Mouse (Mus musculus): Measurements from ENCODE around the gene Znrf3. TPM values are rescaled to one million over a fixed set of nuclear protein-coding genes. Genes with fewer than 3 reads are reported as not detected.
A peak's percentile ranks its signal among the peaks of the same experiment; 100 is the strongest.
"Not testable (repeated sequence)": the region's sequence is repeated elsewhere in the genome, so short reads cannot be mapped to it uniquely, and the experiment has no call there.

The Znrf3 gene
- polyA plus RNA-seq, 1 experiment from 2014 or later: 3.5 TPM

DNA sequence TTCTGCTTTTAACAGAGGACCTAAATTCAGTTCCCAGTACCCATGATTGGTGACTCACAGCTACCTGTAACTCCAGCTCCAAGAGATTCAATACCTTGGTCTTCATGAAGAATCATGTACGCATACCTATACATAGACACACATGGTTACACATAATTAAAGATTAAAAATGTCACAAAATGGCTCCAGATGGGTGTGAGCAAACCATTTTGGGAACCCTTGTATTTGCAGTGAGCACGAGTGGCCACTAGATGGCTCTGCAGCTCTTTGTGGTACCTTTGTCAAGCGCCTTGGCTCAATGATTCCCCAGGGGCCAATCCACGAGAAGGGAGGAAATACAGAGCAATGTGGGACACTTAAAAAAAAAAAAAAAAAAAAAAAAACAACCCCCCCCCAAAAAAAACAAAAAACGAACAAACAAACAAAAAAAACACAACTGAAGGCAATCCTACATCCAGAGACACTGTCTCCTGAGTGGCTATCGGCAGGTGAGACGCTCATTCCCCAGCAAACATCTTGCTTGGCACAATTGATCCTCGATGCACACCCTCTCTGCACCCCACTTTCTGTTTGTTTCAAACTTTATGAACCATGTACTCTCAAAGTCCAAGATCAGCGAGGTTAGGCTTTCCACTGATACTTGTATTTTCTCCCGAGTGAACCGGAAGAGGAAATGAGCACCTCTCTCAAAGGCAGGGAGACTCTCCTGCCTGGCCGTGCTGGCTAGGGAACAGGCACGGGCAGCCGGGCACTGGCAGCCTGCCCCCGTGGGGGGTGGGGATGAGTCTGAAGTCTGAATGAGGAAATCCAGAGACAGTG, 40.8 kb upstream of the Znrf3 start:
- H3K27me3 ChIP-seq (replicated peaks; ENCODE audit: control insufficient read depth, insufficient read depth, low read length): no peaks in the 10 kb centered on the region
- H3K27ac ChIP-seq (ENCODE audit: low read depth, low read length): peak overlapping the region; percentile 76
- no peaks in the 10 kb centered on the region for H3K36me3 ChIP-seq (ENCODE audit: control insufficient read depth, insufficient read depth)
- peak overlapping the region; percentile 39 for H3K4me3 ChIP-seq (ENCODE audit: low read depth, low read length)
- H3K4me1 ChIP-seq (replicated peaks; ENCODE audit: control insufficient read depth, insufficient read depth, low read length): 0 out of 2 replicates have a peak, but pooled peaks cover 2% of the 10 kb centered on the region
- peak; percentile 87 for ATAC-seq
- H3K9me3 ChIP-seq (ENCODE audit: control insufficient read depth): no peaks in the 10 kb centered on the region
- peak overlapping the region; percentile 68 for H3K4me2 ChIP-seq (replicated peaks; ENCODE audit: low read depth)
- peak; percentile 91 for TF ChIP-seq CTCF (IDR thresholded peaks at IDR 0.05; ENCODE audit: low read depth)
- WGBS: 7% methylated on average over 15 of the region's 15 CpGs
- peak overlapping the region; percentile 34; the same call in 1 of the 2 replicates for H3K9ac ChIP-seq (ENCODE audit: low read depth, low read length)

DNA sequence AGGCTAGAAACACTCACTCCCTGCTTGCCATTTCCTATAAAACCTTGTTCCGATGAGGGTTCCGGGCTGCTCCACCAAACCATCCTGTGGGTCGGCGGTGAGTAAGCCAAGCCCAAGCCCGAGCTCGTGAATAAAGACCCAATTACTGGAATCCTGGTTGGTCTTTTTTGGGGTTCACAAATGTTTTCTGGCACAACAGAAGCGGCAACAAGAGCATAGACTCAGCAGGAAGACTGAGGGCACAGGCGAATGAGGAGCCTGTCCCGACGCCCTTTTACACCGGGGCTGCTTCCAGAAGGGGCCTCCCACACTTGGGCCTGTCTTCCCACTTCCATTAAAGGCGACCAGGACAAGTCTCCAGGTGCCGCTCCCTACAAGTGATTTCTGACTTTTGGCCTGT, 37.9 kb upstream of the Znrf3 start:
- no peak for ATAC-seq
- WGBS: 81% methylated on average over 13 of the region's 13 CpGs
- Histone ChIP-seq H3K4me2 (replicated peaks; ENCODE audit: low read depth) (no peak overlapping the region), H3K4me1 (replicated peaks; ENCODE audit: control insufficient read depth, insufficient read depth, low read length) (0 out of 2 replicates have a peak, but pooled peaks cover 2% of the 10 kb centered on the region), H3K27ac (ENCODE audit: low read depth, low read length) (no peak overlapping the region), H3K9me3 (ENCODE audit: control insufficient read depth) (no peaks in the 10 kb centered on the region), H3K9ac (ENCODE audit: low read depth, low read length) (no peak overlapping the region), H3K36me3 (ENCODE audit: control insufficient read depth, insufficient read depth) (no peaks in the 10 kb centered on the region), H3K27me3 (replicated peaks; ENCODE audit: control insufficient read depth, insufficient read depth, low read length) (no peaks in the 10 kb centered on the region), H3K4me3 (ENCODE audit: low read depth, low read length) (no peak overlapping the region)
- TF ChIP-seq CTCF (IDR thresholded peaks at IDR 0.05; ENCODE audit: low read depth): no peak

DNA sequence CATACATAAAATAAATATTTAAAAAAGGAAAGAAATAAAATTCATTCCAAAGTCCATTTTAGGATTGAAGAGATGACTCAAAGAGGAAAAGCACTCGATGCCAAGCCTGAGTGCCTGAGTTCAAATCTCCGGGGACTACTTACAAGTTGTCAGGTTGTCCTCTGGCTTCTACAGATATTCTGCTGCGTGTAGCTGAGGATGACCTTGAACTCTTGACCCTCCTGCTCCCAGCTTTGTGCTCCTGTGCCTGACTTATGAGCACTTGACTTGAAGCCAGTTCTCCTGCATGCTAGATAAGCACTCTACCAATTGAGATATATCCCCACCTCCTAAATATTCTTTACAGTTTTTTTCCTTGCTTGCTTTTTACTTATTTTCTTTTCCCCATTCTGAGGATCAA, 34.2 kb upstream of the Znrf3 start:
- TF ChIP-seq CTCF (IDR thresholded peaks at IDR 0.05; ENCODE audit: low read depth): no peak
- Histone ChIP-seq H3K36me3 (ENCODE audit: control insufficient read depth, insufficient read depth) (no peaks in the 10 kb centered on the region), H3K4me3 (ENCODE audit: low read depth, low read length) (no peak overlapping the region), H3K4me2 (replicated peaks; ENCODE audit: low read depth) (no peak overlapping the region), H3K9me3 (ENCODE audit: control insufficient read depth) (no peaks in the 10 kb centered on the region), H3K4me1 (replicated peaks; ENCODE audit: control insufficient read depth, insufficient read depth, low read length) (no peaks in the 10 kb centered on the region), H3K27me3 (replicated peaks; ENCODE audit: control insufficient read depth, insufficient read depth, low read length) (no peaks in the 10 kb centered on the region), H3K9ac (ENCODE audit: low read depth, low read length) (no peak overlapping the region), H3K27ac (ENCODE audit: low read depth, low read length) (no peak overlapping the region)
- 83% methylated on average over 3 of the region's 3 CpGs for WGBS
- ATAC-seq: no peak

DNA sequence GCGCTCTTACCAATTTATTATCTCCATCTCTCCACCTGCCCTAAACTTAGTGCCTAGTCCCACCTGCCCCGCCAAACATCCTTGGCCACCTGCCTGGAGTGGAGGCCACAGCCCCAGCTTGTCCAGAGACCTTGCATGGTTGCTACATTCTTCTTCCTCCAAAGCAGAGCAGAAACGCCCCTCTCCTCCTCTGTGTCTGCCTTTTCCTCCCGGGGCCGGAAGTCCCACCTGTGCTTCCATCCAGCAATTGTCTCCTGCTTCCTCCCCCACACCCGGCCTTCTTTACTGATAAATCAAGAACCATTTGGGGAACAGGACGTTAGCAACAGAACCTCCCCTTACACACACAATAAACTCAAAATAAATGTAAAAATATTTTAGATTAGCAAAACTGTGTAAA, 33.5 kb upstream of the Znrf3 start:
- Histone ChIP-seq H3K27ac (ENCODE audit: low read depth, low read length) (no peak overlapping the region), H3K4me3 (ENCODE audit: low read depth, low read length) (no peak overlapping the region), H3K9me3 (ENCODE audit: control insufficient read depth) (no peaks in the 10 kb centered on the region), H3K9ac (ENCODE audit: low read depth, low read length) (no peak overlapping the region), H3K27me3 (replicated peaks; ENCODE audit: control insufficient read depth, insufficient read depth, low read length) (no peaks in the 10 kb centered on the region), H3K36me3 (ENCODE audit: control insufficient read depth, insufficient read depth) (no peaks in the 10 kb centered on the region), H3K4me2 (replicated peaks; ENCODE audit: low read depth) (no peak overlapping the region), H3K4me1 (replicated peaks; ENCODE audit: control insufficient read depth, insufficient read depth, low read length) (no peaks in the 10 kb centered on the region)
- TF ChIP-seq CTCF (IDR thresholded peaks at IDR 0.05; ENCODE audit: low read depth): no peak
- ATAC-seq: no peak
- WGBS: 67% methylated on average over 7 of the region's 7 CpGs

- H3K27ac ChIP-seq (ENCODE audit: low read depth, low read length): no peak overlapping the region
- H3K36me3 ChIP-seq (ENCODE audit: control insufficient read depth, insufficient read depth): no peaks in the 10 kb centered on the region
- no peaks in the 10 kb centered on the region for H3K4me1 ChIP-seq (replicated peaks; ENCODE audit: control insufficient read depth, insufficient read depth, low read length)
- ATAC-seq: no peak
- no peak overlapping the region for H3K9ac ChIP-seq (ENCODE audit: low read depth, low read length)
- no peak overlapping the region for H3K4me3 ChIP-seq (ENCODE audit: low read depth, low read length)
- 80% methylated on average over 4 of the region's 4 CpGs for WGBS
- no peak for TF ChIP-seq CTCF (IDR thresholded peaks at IDR 0.05; ENCODE audit: low read depth)
- no peak overlapping the region for H3K4me2 ChIP-seq (replicated peaks; ENCODE audit: low read depth)
- H3K9me3 ChIP-seq (ENCODE audit: control insufficient read depth): no peaks in the 10 kb centered on the region
- no peaks in the 10 kb centered on the region for H3K27me3 ChIP-seq (replicated peaks; ENCODE audit: control insufficient read depth, insufficient read depth, low read length)
Observed at GRCm38 (mm10) chr11:5476806-5477205, 32.2 kb upstream of the Znrf3 start.

DNA sequence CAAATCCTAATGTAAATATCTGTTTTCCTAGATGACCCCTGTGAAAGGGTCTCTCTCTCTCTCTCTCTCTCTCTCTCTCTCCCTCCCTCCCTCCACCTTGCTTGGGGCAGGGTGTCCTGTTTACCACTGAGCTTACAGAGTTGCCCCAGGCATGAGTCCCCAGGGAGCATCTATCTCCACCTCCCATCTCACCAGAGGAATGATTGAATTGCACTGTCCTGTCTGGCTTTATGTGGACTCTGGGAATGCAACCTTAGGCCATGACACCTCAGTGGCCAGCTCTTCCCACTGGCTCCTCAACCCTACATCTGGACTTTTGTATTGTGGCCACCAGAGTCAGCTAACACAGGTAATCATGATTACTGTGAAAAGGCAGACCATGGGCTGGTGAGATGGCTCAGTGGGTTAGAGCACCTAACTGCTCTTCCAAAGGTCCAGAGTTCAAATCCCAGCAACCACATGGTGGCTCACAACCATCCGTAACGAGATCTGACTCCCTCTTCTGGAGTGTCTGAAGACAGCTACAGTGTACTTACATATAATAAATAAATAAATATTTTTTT, 31.0 kb upstream of the Znrf3 start:
- H3K9ac ChIP-seq (ENCODE audit: low read depth, low read length); H3K27me3 ChIP-seq (replicated peaks; ENCODE audit: control insufficient read depth, insufficient read depth, low read length); H3K4me2 ChIP-seq (replicated peaks; ENCODE audit: low read depth); H3K9me3 ChIP-seq (ENCODE audit: control insufficient read depth); ATAC-seq; H3K27ac ChIP-seq (ENCODE audit: low read depth, low read length); H3K4me1 ChIP-seq (replicated peaks; ENCODE audit: control insufficient read depth, insufficient read depth, low read length); H3K4me3 ChIP-seq (ENCODE audit: low read depth, low read length); H3K36me3 ChIP-seq (ENCODE audit: control insufficient read depth, insufficient read depth): not testable (repeated sequence)
- WGBS: no CpG with 5 or more reads among the region's 2 CpGs

All from intestine, postnatal 0 days (tissue).